In the genomic region with DNA sequence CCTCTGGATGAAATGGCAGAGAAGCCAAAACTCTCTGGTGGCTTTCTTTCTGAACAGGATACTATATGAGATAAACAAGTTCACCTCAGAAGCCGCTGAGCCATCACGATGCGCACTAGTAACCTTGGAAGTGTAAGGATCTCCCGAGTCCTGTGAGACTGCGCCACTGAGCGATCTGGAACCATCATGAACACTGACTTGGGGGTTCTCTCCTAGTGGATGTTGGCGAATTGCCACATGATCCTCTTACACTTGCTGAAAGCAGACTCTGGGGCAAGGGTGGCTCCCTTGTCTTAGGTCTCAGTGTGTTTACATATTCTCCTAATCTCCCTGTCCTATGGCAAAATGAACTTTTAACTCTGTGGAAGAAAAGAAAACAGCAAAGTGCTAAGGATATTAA, we compare ENCODE assay signal across 32 mouse cellular contexts. TPM values are rescaled to one million over a fixed set of nuclear protein-coding genes. Genes with fewer than 3 reads are reported as not detected.
DNase-seq lines count a peak whose midpoint lies in the region; ATAC-seq and TF ChIP-seq lines count a peak whose summit lies in the region.
"Had no signal": no experiment of that assay in that cellular context is flagged by ENCODE, and none has a peak within 500 bp of the region (broad histone marks: within the 10 kb centered on the region; RNA-seq: fewer than 3 reads in every experiment).

No protein-coding gene starts in this region.

- H3K27ac ChIP-seq in embryonic facial prominence, embryonic 14.5 days (replicated peaks; ENCODE audit: low read depth, low read length): no peak overlapping the region
- no peak overlapping the region for H3K27ac ChIP-seq in embryonic facial prominence, embryonic 10.5 days (replicated peaks)
- H3K27ac ChIP-seq in lung, embryonic 14.5 days (ENCODE audit: low read depth): no peak overlapping the region
- peak overlapping the region; percentile 70 for H3K27ac ChIP-seq in liver, embryonic 14.5 days
- no peak overlapping the region for H3K27ac ChIP-seq in hindbrain, embryonic 14.5 days
- H3K27ac ChIP-seq: embryonic facial prominence, embryonic 13.5 days; forebrain, embryonic 13.5 days; hindbrain, embryonic 15.5 days; kidney, postnatal 0 days; limb, embryonic 10.5 days; limb, embryonic 15.5 days; midbrain, embryonic 13.5 days; neural tube, embryonic 15.5 days had no signal

- no peaks in the 10 kb centered on the region for H3K4me1 ChIP-seq in embryonic facial prominence, embryonic 14.5 days (ENCODE audit: control insufficient read depth, insufficient read depth, low read length)
- H3K4me1 ChIP-seq in embryonic facial prominence, embryonic 10.5 days: no peaks in the 10 kb centered on the region
- H3K4me1 ChIP-seq in lung, embryonic 14.5 days (ENCODE audit: insufficient read depth): no peaks in the 10 kb centered on the region
- peaks cover 25 to 34% of the 10 kb centered on the region in 2 experiments for H3K4me1 ChIP-seq in liver, embryonic 14.5 days (replicated peaks; ENCODE audit: control insufficient read depth in 2 of 2, insufficient read depth in 2 of 2, low read length in 1 of 2)
- H3K4me1 ChIP-seq in hindbrain, embryonic 14.5 days (replicated peaks; ENCODE audit: control insufficient read depth, insufficient read depth, low read length): no peaks in the 10 kb centered on the region
- H3K4me1 ChIP-seq: embryonic facial prominence, embryonic 13.5 days; forebrain, embryonic 13.5 days; hindbrain, embryonic 15.5 days; limb, embryonic 10.5 days; limb, embryonic 15.5 days; megakaryocyte, embryonic 14.5 days; midbrain, embryonic 13.5 days; neural tube, embryonic 15.5 days had no signal

- WGBS in embryonic facial prominence, embryonic 14.5 days: 78% methylated on average over 7 of the region's 7 CpGs
- 87% methylated on average over 7 of the region's 7 CpGs for WGBS in embryonic facial prominence, embryonic 10.5 days
- WGBS in lung, embryonic 14.5 days: 63% methylated on average over 7 of the region's 7 CpGs
- 64% methylated on average over 7 of the region's 7 CpGs for WGBS in liver, embryonic 14.5 days (ENCODE audit: insufficient replicate concordance)
- WGBS in hindbrain, embryonic 14.5 days: 89% methylated on average over 7 of the region's 7 CpGs

- H3K4me2 ChIP-seq in embryonic facial prominence, embryonic 14.5 days (ENCODE audit: low read depth, low read length): no peak overlapping the region
- H3K4me2 ChIP-seq in lung, embryonic 14.5 days: no peak overlapping the region
- H3K4me2 ChIP-seq in liver, embryonic 14.5 days (ENCODE audit: low read depth): peak overlapping the region; percentile 56
- H3K4me2 ChIP-seq in hindbrain, embryonic 14.5 days (replicated peaks): no peak overlapping the region
- H3K4me2 ChIP-seq: embryonic facial prominence, embryonic 13.5 days; forebrain, embryonic 13.5 days; heart, embryonic 11.5 days; hindbrain, embryonic 15.5 days; limb, embryonic 15.5 days; midbrain, embryonic 13.5 days; neural tube, embryonic 15.5 days had no signal

- H3K9ac ChIP-seq in embryonic facial prominence, embryonic 14.5 days (ENCODE audit: low read depth, low read length): no peak overlapping the region
- H3K9ac ChIP-seq in lung, embryonic 14.5 days: no peak overlapping the region
- peak overlapping the region; percentile 28 for H3K9ac ChIP-seq in liver, embryonic 14.5 days (replicated peaks)
- H3K9ac ChIP-seq in hindbrain, embryonic 14.5 days: no peak overlapping the region
- H3K9ac ChIP-seq: embryonic facial prominence, embryonic 13.5 days; forebrain, embryonic 13.5 days; hindbrain, embryonic 15.5 days; limb, embryonic 15.5 days; midbrain, embryonic 13.5 days; neural tube, embryonic 15.5 days had no signal

- no peak for TF ChIP-seq CTCF in lung, embryonic 14.5 days (IDR thresholded peaks at IDR 0.05; ENCODE audit: low read depth)
- no peak for TF ChIP-seq CTCF in liver, embryonic 14.5 days (IDR thresholded peaks at IDR 0.05; ENCODE audit: low read depth)

- H3K36me3 ChIP-seq in embryonic facial prominence, embryonic 14.5 days (ENCODE audit: control insufficient read depth, insufficient read depth, low read length): no peaks in the 10 kb centered on the region
- H3K36me3 ChIP-seq in embryonic facial prominence, embryonic 10.5 days (replicated peaks): no peaks in the 10 kb centered on the region
- no peaks in the 10 kb centered on the region for H3K36me3 ChIP-seq in lung, embryonic 14.5 days (ENCODE audit: insufficient read depth)
- H3K36me3 ChIP-seq in liver, embryonic 14.5 days (replicated peaks; ENCODE audit: control insufficient read depth, insufficient read depth, low read depth): no peaks in the 10 kb centered on the region
- H3K36me3 ChIP-seq in hindbrain, embryonic 14.5 days (replicated peaks; ENCODE audit: control insufficient read depth, insufficient read depth): no peaks in the 10 kb centered on the region
- H3K36me3 ChIP-seq: embryonic facial prominence, embryonic 13.5 days; hindbrain, embryonic 15.5 days; limb, embryonic 10.5 days; limb, embryonic 15.5 days; midbrain, embryonic 13.5 days; neural tube, embryonic 15.5 days had no signal

- H3K27me3 ChIP-seq in embryonic facial prominence, embryonic 14.5 days (replicated peaks; ENCODE audit: control insufficient read depth, insufficient read depth, low read length): no peaks in the 10 kb centered on the region
- H3K27me3 ChIP-seq in embryonic facial prominence, embryonic 10.5 days (replicated peaks; ENCODE audit: low read depth, poor library complexity, severe bottlenecking): no peaks in the 10 kb centered on the region
- H3K27me3 ChIP-seq in lung, embryonic 14.5 days (ENCODE audit: insufficient read depth, low read length): no peaks in the 10 kb centered on the region
- H3K27me3 ChIP-seq in liver, embryonic 14.5 days (ENCODE audit: control insufficient read depth, insufficient read depth, low read length): no peaks in the 10 kb centered on the region
- H3K27me3 ChIP-seq in hindbrain, embryonic 14.5 days (ENCODE audit: control insufficient read depth, insufficient read depth, low read length): no peaks in the 10 kb centered on the region
- H3K27me3 ChIP-seq: CH12.LX; embryonic facial prominence, embryonic 13.5 days; forebrain, embryonic 13.5 days; hindbrain, embryonic 15.5 days; limb, embryonic 15.5 days; megakaryocyte, embryonic 14.5 days; midbrain, embryonic 13.5 days; neural tube, embryonic 15.5 days had no signal

- ATAC-seq in embryonic facial prominence, embryonic 14.5 days (ENCODE audit: low read depth): no peak
- ATAC-seq in lung, embryonic 14.5 days (ENCODE audit: insufficient read depth): 0 out of 2 replicates have a peak, but pooled peaks have one; percentile 31
- ATAC-seq in liver, embryonic 14.5 days (ENCODE audit: insufficient read depth): no peak
- no peak for ATAC-seq in hindbrain, embryonic 14.5 days (ENCODE audit: low FRiP score)
- ATAC-seq: forebrain, embryonic 13.5 days; midbrain, embryonic 13.5 days had no signal

- TF ChIP-seq EP300 in liver, embryonic 14.5 days (IDR thresholded peaks at IDR 0.05; ENCODE audit: low read depth): no peak

- no peak overlapping the region for H3K4me3 ChIP-seq in embryonic facial prominence, embryonic 14.5 days (ENCODE audit: low read depth, low read length)
- no peak overlapping the region for H3K4me3 ChIP-seq in embryonic facial prominence, embryonic 10.5 days
- no peak overlapping the region for H3K4me3 ChIP-seq in lung, embryonic 14.5 days (ENCODE audit: low read depth, low read length)
- H3K4me3 ChIP-seq in liver, embryonic 14.5 days (ENCODE audit: insufficient read depth in 1 of 2, low read depth in 2 of 2, low read length in 2 of 2): no peak overlapping the region
- H3K4me3 ChIP-seq in hindbrain, embryonic 14.5 days (replicated peaks; ENCODE audit: low read length): no peak overlapping the region
- H3K4me3 ChIP-seq: embryonic facial prominence, embryonic 13.5 days; forebrain, embryonic 13.5 days; hindbrain, embryonic 15.5 days; limb, embryonic 10.5 days; limb, embryonic 15.5 days; megakaryocyte, embryonic 14.5 days; midbrain, embryonic 13.5 days; neural tube, embryonic 15.5 days had no signal

- no peaks in the 10 kb centered on the region for H3K9me3 ChIP-seq in embryonic facial prominence, embryonic 14.5 days (ENCODE audit: control insufficient read depth, low read length)
- no peaks in the 10 kb centered on the region for H3K9me3 ChIP-seq in embryonic facial prominence, embryonic 10.5 days
- no peaks in the 10 kb centered on the region for H3K9me3 ChIP-seq in lung, embryonic 14.5 days (ENCODE audit: low read depth, low read length)
- H3K9me3 ChIP-seq in liver, embryonic 14.5 days (ENCODE audit: control insufficient read depth, low read length): no peaks in the 10 kb centered on the region
- H3K9me3 ChIP-seq in hindbrain, embryonic 14.5 days (ENCODE audit: control insufficient read depth, low read length): no peaks in the 10 kb centered on the region
- H3K9me3 ChIP-seq: embryonic facial prominence, embryonic 13.5 days; forebrain, embryonic 13.5 days; hindbrain, embryonic 15.5 days; limb, embryonic 10.5 days; limb, embryonic 15.5 days; megakaryocyte, embryonic 14.5 days; midbrain, embryonic 13.5 days; neural tube, embryonic 15.5 days had no signal

- peak; percentile 25 for DNase-seq in embryonic facial prominence, embryonic 14.5 days (ENCODE audit: low spot score)
- DNase-seq in embryonic facial prominence, embryonic 10.5 days (ENCODE audit: low spot score): no peak
- DNase-seq in lung, embryonic 14.5 days: peak; percentile 7
- no peak for DNase-seq in lung, postnatal 10 days
- DNase-seq in liver, embryonic 14.5 days (ENCODE audit: low read depth in 3 of 3, low spot score in 3 of 3): no peak
- peak; percentile 2 for DNase-seq in naive thymus-derived CD4-positive, alpha-beta T cell, adult 2 months (ENCODE audit: low read depth)
- DNase-seq in embryo, embryonic 11 days: no peak
- no peak for DNase-seq in hindbrain, embryonic 14.5 days (ENCODE audit: low spot score)
- DNase-seq: adrenal gland, postnatal 10 days; cerebellum, adult 11 months; cerebellum, postnatal 36 days; gastrocnemius, postnatal 25 days; heart, postnatal 4 days; kidney, adult 18-20 months; kidney, postnatal 4 days; lung, postnatal 4 days; right cerebral cortex, postnatal 14 days; thymus, postnatal 4 days had no signal

RNA-seq across cellular contexts. Expression of a gene that starts 5.3 kb away (rescaled TPM):
- not detected in 2 replicates for polyA plus RNA-seq in embryonic facial prominence, embryonic 14.5 days (2014; fragmentation: Nextera tagmentation; extraction: Ambion mirVana)
- not detected in 2 replicates for polyA plus RNA-seq in embryonic facial prominence, embryonic 10.5 days (2016; fragmentation: Nextera tagmentation; extraction: Ambion mirVana)
- not detected in 2 replicates for polyA plus RNA-seq in lung, embryonic 14.5 days (2014; fragmentation: Nextera tagmentation; extraction: Ambion mirVana)
- polyA plus RNA-seq in liver, embryonic 14.5 days (2012; rRNA removed): 0.02 and 0.04 TPM in 2 replicates
- 0.09 TPM in 1 of 2 replicates, not detected in the other for polyA plus RNA-seq in liver, embryonic 14.5 days (2014; fragmentation: Nextera tagmentation; extraction: Ambion mirVana)
- not detected in 2 replicates for polyA plus RNA-seq in hindbrain, embryonic 14.5 days (2014; fragmentation: Nextera tagmentation; extraction: Ambion mirVana)
- polyA plus RNA-seq: C2C12; embryonic facial prominence, embryonic 13.5 days; forebrain, embryonic 13.5 days; frontal cortex, adult 2 months; heart, embryonic 11.5 days; hindbrain, embryonic 15.5 days; kidney, postnatal 0 days; limb, embryonic 10.5 days; lung, embryonic 16.5 days; midbrain, embryonic 13.5 days; neural tube, embryonic 15.5 days had no signal

Comparison
In these comparisons a context has a peak if more than half of its experiments do, and no peak if none do; other contexts are left out.
1. DNase-seq: peak in embryonic facial prominence, embryonic 14.5 days (single experiment), lung, embryonic 14.5 days (single experiment) and naive thymus-derived CD4-positive, alpha-beta T cell, adult 2 months (single experiment); none in embryonic facial prominence, embryonic 10.5 days (single experiment), lung, postnatal 10 days (single experiment), liver, embryonic 14.5 days (0 of 3), embryo, embryonic 11 days (single experiment) and hindbrain, embryonic 14.5 days (single experiment).